Mouse (Mus musculus) T-cell, adult 2 months (primary cell): ENCODE results near the gene Cep295nl.

ENCODE experiments used
- DNase-seq: peaks from one replicate; pipeline ENCODE4 v3.0.0; 2022; ENCODE audit warnings: low spot score

The Cep295nl gene

GRCm38 (mm10) chr11:118355205-118355604 is 12.9 kb upstream of the Cep295nl start:
- peak; percentile 87 for DNase-seq

GRCm38 (mm10) chr11:118354636-118355191 is 12.4 kb upstream of the Cep295nl start:
- no peak for DNase-seq

GRCm38 (mm10) chr11:118349494-118349893 is 7.2 kb upstream of the Cep295nl start:
- no peak for DNase-seq

- peak; percentile 52 for DNase-seq
These were observed 6.6 kb upstream of the Cep295nl start for GRCm38 (mm10) chr11:118348877-118349276.

- peak; percentile 44 for DNase-seq
These were observed 6.1 kb upstream of the Cep295nl start for GRCm38 (mm10) chr11:118348419-118348818.

- no peak for DNase-seq
These were observed 5.6 kb upstream of the Cep295nl start for GRCm38 (mm10) chr11:118347911-118348310.

- no peak for DNase-seq
These were observed 5.1 kb upstream of the Cep295nl start for GRCm38 (mm10) chr11:118347391-118347790.

- DNase-seq, result no peak
These were observed 4.2 kb upstream of the Cep295nl start for GRCm38 (mm10) chr11:118346395-118347096.

- no peak for DNase-seq
These were observed 3.4 kb upstream of the Cep295nl start for GRCm38 (mm10) chr11:118345693-118346092.

- DNase-seq, result no peak
These were observed 1.3 kb upstream of the Cep295nl start for GRCm38 (mm10) chr11:118343629-118344028.

GRCm38 (mm10) chr11:118337491-118338168 is 4.7 kb downstream of the Cep295nl start:
- peak; percentile 80 for DNase-seq

GRCm38 (mm10) chr11:118333431-118333830 is 8.9 kb downstream of the Cep295nl start:
- no peak for DNase-seq

GRCm38 (mm10) chr11:118332376-118332775 is 9.9 kb downstream of the Cep295nl start:
- no peak for DNase-seq

- DNase-seq, result no peak
These were observed 11.5 kb downstream of the Cep295nl start for GRCm38 (mm10) chr11:118330777-118331176.

- no peak for DNase-seq
These were observed 11.9 kb downstream of the Cep295nl start for GRCm38 (mm10) chr11:118330361-118330760.

- DNase-seq, result no peak
These were observed 13.4 kb downstream of the Cep295nl start for GRCm38 (mm10) chr11:118328947-118329346.

GRCm38 (mm10) chr11:118328511-118328910 is 13.8 kb downstream of the Cep295nl start:
- DNase-seq, result no peak

GRCm38 (mm10) chr11:118326991-118327971 is 15.0 kb downstream of the Cep295nl start:
- no peak for DNase-seq

GRCm38 (mm10) chr11:118326491-118326890 is 15.8 kb downstream of the Cep295nl start:
- DNase-seq, result no peak

GRCm38 (mm10) chr11:118324541-118324940 is 17.8 kb downstream of the Cep295nl start:
- no peak for DNase-seq

- no peak for DNase-seq
These were observed 18.3 kb downstream of the Cep295nl start for GRCm38 (mm10) chr11:118323974-118324373.

- DNase-seq, result no peak
These were observed 19.7 kb downstream of the Cep295nl start for GRCm38 (mm10) chr11:118322647-118323046.
